8 mouse cellular contexts compared by ENCODE assay signal in genomic region chr1:64226001-64226918, GRCm38 (mm10).
A peak's percentile ranks its signal among the peaks of the same experiment; 100 is the strongest.
DNase-seq lines count a peak whose midpoint lies in the region; ATAC-seq and TF ChIP-seq lines count a peak whose summit lies in the region.

No protein-coding gene starts in this region.

- 27% methylated on average over 16 of the region's 16 CpGs for WGBS in forebrain, embryonic 12.5 days
- 30% methylated on average over 16 of the region's 16 CpGs for WGBS in heart, embryonic 15.5 days
- WGBS in lung, embryonic 16.5 days = 31% methylated on average over 16 of the region's 16 CpGs

- peak; percentile 89 for DNase-seq in brain, embryonic 14.5 days (ENCODE audit: low read depth)
- peak; percentile 71 for DNase-seq in kidney, postnatal 14 days
- DNase-seq in right cerebral cortex, postnatal 10 days (ENCODE audit: low spot score in 2 of 2) = peak; percentile 64 to 73
- no peak for DNase-seq in thymus, postnatal 10 days (ENCODE audit: low spot score in 2 of 2)

- peak overlapping the region; percentile 21; the same call in 1 of the 2 replicates for H3K4me2 ChIP-seq in forebrain, embryonic 12.5 days
- H3K4me2 ChIP-seq in heart, embryonic 15.5 days = peak overlapping the region; percentile 31
- peak overlapping the region; percentile 27 for H3K4me2 ChIP-seq in lung, embryonic 16.5 days (ENCODE audit: low read depth, low read length)

- H3K4me1 ChIP-seq in E14TG2a.4 (replicated peaks; ENCODE audit: low read depth, low read length) = peaks cover 51% of the 10 kb centered on the region
- peaks cover 38% of the 10 kb centered on the region for H3K4me1 ChIP-seq in forebrain, embryonic 12.5 days
- H3K4me1 ChIP-seq in heart, embryonic 15.5 days (replicated peaks) = peaks cover 25% of the 10 kb centered on the region
- H3K4me1 ChIP-seq in lung, embryonic 16.5 days (replicated peaks; ENCODE audit: control insufficient read depth, insufficient read depth, low read length) = peaks cover 14% of the 10 kb centered on the region; the same call in 1 of the 2 replicates

- H3K9ac ChIP-seq in forebrain, embryonic 12.5 days = no peak overlapping the region
- no peak overlapping the region for H3K9ac ChIP-seq in heart, embryonic 15.5 days
- H3K9ac ChIP-seq in lung, embryonic 16.5 days (ENCODE audit: low read length) = no peak overlapping the region

- TF ChIP-seq POLR2A in brain, embryonic 14.5 days (IDR thresholded peaks at IDR 0.05; ENCODE audit: borderline replicate concordance, extremely low read depth, insufficient read depth, insufficient read length, poor library complexity, severe bottlenecking) = no peak

- H3K27ac ChIP-seq in forebrain, embryonic 12.5 days = peak overlapping the region; percentile 57
- peak overlapping the region; percentile 59 for H3K27ac ChIP-seq in heart, embryonic 15.5 days
- H3K27ac ChIP-seq in lung, embryonic 16.5 days (ENCODE audit: low read length) = no peak overlapping the region

- peak; percentile 85 for ATAC-seq in forebrain, embryonic 12.5 days (ENCODE audit: low FRiP score)
- peak; percentile 78 for ATAC-seq in heart, embryonic 15.5 days (replicated peaks; ENCODE audit: insufficient number of reproducible peaks, insufficient read depth, low FRiP score, low read depth)
- ATAC-seq in lung, embryonic 16.5 days (ENCODE audit: low read depth) = peak; percentile 73

- no peaks in the 10 kb centered on the region for H3K36me3 ChIP-seq in E14TG2a.4 (ENCODE audit: insufficient read depth, low read length)
- no peaks in the 10 kb centered on the region for H3K36me3 ChIP-seq in forebrain, embryonic 12.5 days (replicated peaks)
- H3K36me3 ChIP-seq in heart, embryonic 15.5 days = no peaks in the 10 kb centered on the region
- H3K36me3 ChIP-seq in lung, embryonic 16.5 days (ENCODE audit: control insufficient read depth, insufficient read depth, low read length) = no peaks in the 10 kb centered on the region

- peak overlapping the region; percentile 37 for H3K4me3 ChIP-seq in E14TG2a.4 (replicated peaks; ENCODE audit: low read length)
- H3K4me3 ChIP-seq in forebrain, embryonic 12.5 days (replicated peaks) = no peak overlapping the region
- H3K4me3 ChIP-seq in heart, embryonic 15.5 days = no peak overlapping the region
- no peak overlapping the region for H3K4me3 ChIP-seq in lung, embryonic 16.5 days (ENCODE audit: low read length)

- H3K27me3 ChIP-seq in E14TG2a.4 (ENCODE audit: insufficient read depth, low read length) = 0 out of 2 replicates have a peak, but pooled peaks cover 4% of the 10 kb centered on the region
- no peaks in the 10 kb centered on the region for H3K27me3 ChIP-seq in forebrain, embryonic 12.5 days
- H3K27me3 ChIP-seq in heart, embryonic 15.5 days = no peaks in the 10 kb centered on the region
- no peaks in the 10 kb centered on the region for H3K27me3 ChIP-seq in lung, embryonic 16.5 days (ENCODE audit: control insufficient read depth, insufficient read depth, low read depth, low read length)

- no peak for TF ChIP-seq CTCF in E14TG2a.4 (conservative IDR thresholded peaks at IDR 0.05; ENCODE audit: low read length)
- no peak for TF ChIP-seq CTCF in brain, embryonic 14.5 days (IDR thresholded peaks at IDR 0.05; ENCODE audit: borderline replicate concordance, extremely low read depth, insufficient read depth, insufficient read length)

- H3K9me3 ChIP-seq in E14TG2a.4 (ENCODE audit: low read length) = no peaks in the 10 kb centered on the region
- H3K9me3 ChIP-seq in forebrain, embryonic 12.5 days = no peaks in the 10 kb centered on the region
- H3K9me3 ChIP-seq in heart, embryonic 15.5 days (replicated peaks) = no peaks in the 10 kb centered on the region
- no peaks in the 10 kb centered on the region for H3K9me3 ChIP-seq in lung, embryonic 16.5 days (ENCODE audit: control insufficient read depth, low read length)

Comparison
In these comparisons a context has a peak if more than half of its experiments do, and no peak if none do; other contexts are left out.
1. DNase-seq: peak in brain, embryonic 14.5 days (single experiment), kidney, postnatal 14 days (single experiment) and right cerebral cortex, postnatal 10 days (2 of 2); none in thymus, postnatal 10 days (0 of 2).
2. Peak in every context shown above with its lines, with median percentiles within 50 percentile points of each other: ATAC-seq and H3K4me2 ChIP-seq.